Mouse (Mus musculus) heart, embryonic 16.5 days (tissue): ENCODE results near the gene Pgr. TPM values are rescaled to one million over a fixed set of nuclear protein-coding genes. Genes with fewer than 3 reads are reported as not detected.

Source experiments
- ATAC-seq: fragments of 200-750 bp; cut with Nextera tagmentation; replicated peaks from 2 replicates; pipeline ENCODE4 v1.8.0; 2017; ENCODE audit warnings: moderate number of reproducible peaks; ENCODE audit not compliant: insufficient read depth, low FRiP score; ENCODE audit errors: extremely low read depth
- H3K27ac ChIP-seq: fragments of 300-500 bp; sonication (generic); 2 replicates; pipeline ENCODE4 v1.5.1; 2014; ENCODE audit warnings: mild to moderate bottlenecking, low read length, control low read depth, moderate library complexity
- H3K27me3 ChIP-seq: fragments of 300-500 bp; sonication (generic); 2 replicates; pipeline ENCODE4 v1.6.1; 2014; ENCODE audit warnings: low read length, mixed read lengths; ENCODE audit not compliant: control insufficient read depth, insufficient read depth
- H3K36me3 ChIP-seq: fragments of 300-500 bp; sonication (generic); 2 replicates; pipeline ENCODE4 v1.6.1; 2014; ENCODE audit not compliant: control insufficient read depth, insufficient read depth
- H3K4me1 ChIP-seq: fragments of 300-500 bp; sonication (generic); 2 replicates; pipeline ENCODE4 v1.6.1; 2014; ENCODE audit warnings: low read length, mixed read lengths; ENCODE audit not compliant: control insufficient read depth, insufficient read depth
- H3K4me2 ChIP-seq: fragments of 300-500 bp; sonication (generic); 2 replicates; pipeline ENCODE4 v1.6.1; 2014; ENCODE audit warnings: low read depth, mild to moderate bottlenecking, control low read depth, low read length
- H3K4me3 ChIP-seq: fragments of 300-500 bp; sonication (generic); 2 replicates; pipeline ENCODE4 v1.5.1; 2014; ENCODE audit warnings: mild to moderate bottlenecking, control low read depth, low read length
- H3K9ac ChIP-seq: fragments of 300-500 bp; sonication (generic); 2 replicates; pipeline ENCODE4 v1.6.1; 2014; ENCODE audit warnings: low read length, control low read depth
- H3K9me3 ChIP-seq: fragments of 300-500 bp; sonication (generic); replicated peaks from 2 replicates; pipeline ENCODE4 v1.6.1; 2016; ENCODE audit warnings: low read length; ENCODE audit not compliant: control insufficient read depth
- WGBS: fragments of 180-500 bp; shearing (Covaris S2); extraction: QIAGEN DNeasy Blood & Tissue Kit; methylation state at CpG from one replicate; pipeline ENCODE4 v1.1.7; 2014; 5-methylcytosine and 5-hydroxymethylcytosine counted together
- polyA plus RNA-seq: library from polyadenylated mRNA; unstranded; fragments of >200 nt; fragmentation: Nextera tagmentation; extraction: Ambion mirVana; gene quantifications from 2 replicates; pipeline ENCODE4 v1.2.1, GENCODE M21; 2015

Gene Pgr
- polyA plus RNA-seq = 0.07 and 0.08 TPM in 2 replicates

DNA sequence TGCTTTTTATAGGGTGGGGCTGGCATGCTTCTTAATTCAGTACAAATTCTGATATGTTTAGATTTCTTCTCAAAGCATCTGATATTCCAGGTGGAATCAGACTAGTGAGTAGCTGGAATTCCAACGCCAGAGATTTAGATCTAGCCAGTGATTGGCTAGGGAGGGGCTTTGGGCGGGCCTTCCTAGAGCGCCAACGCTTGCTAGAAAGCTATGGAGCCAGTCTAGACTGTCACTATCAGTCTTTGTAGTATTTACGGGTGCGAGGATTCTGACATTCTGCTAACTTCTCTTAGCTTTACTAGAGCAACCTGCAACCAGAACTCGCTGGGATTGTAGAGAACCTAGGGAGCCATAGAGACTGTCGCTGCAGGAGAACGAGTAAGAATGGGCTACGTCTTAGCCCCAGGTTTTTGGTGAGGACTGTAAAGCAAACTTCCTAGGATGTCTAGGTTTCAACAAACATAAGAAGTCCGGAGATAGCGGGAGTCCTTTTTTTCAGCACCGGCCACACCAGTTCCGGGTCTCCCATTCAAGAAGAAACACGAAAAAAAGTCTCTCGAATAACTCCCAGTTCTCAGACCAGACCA is at the start of gene Pgr:
TSS of gene Pgr (plus strand) at position 218 of the 587 bp plus-strand sequence.
- Histone ChIP-seq H3K36me3 (no peaks in the 10 kb centered on the region), H3K27me3 (peaks cover 50% of the 10 kb centered on the region), H3K27ac (no peak within 1 kb of the TSS), H3K9me3 (no peaks in the 10 kb centered on the region), H3K4me1 (peaks cover 10% of the 10 kb centered on the region), H3K9ac (0 out of 2 replicates have a peak within 1 kb of the TSS, but pooled peaks have one; percentile 26), H3K4me3 (peak within 1 kb of the TSS; percentile 46), H3K4me2 (peak within 1 kb of the TSS; percentile 73)
- 1% methylated on average over 16 of the region's 16 CpGs for WGBS
- no peak for ATAC-seq

DNA sequence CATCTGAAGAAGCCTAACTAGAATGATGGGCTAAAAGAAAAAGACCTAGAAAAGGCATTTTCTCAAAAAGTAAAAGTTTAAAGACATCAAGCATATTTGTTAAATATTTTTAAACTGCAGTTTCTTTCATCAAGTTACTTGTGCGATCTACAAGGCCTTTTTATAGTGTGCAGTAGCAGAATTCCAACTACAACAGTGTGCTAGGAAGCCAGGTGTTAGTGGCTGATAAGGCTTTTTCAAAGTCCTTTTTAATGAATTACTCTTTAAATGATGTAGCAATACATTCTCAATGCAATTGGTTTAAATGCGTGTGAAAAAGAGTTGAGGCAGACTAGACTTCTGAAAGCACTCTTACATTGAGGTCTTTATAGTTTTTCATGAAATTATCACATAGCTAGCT is 42.2 kb upstream of the Pgr start:
- Histone ChIP-seq H3K4me2 (no peak overlapping the region), H3K4me3 (no peak overlapping the region), H3K36me3 (no peaks in the 10 kb centered on the region), H3K4me1 (no peaks in the 10 kb centered on the region), H3K27me3 (no peaks in the 10 kb centered on the region), H3K27ac (no peak overlapping the region), H3K9ac (no peak overlapping the region), H3K9me3 (no peaks in the 10 kb centered on the region)
- 76% methylated on average over 2 of the region's 2 CpGs for WGBS
- no peak for ATAC-seq

DNA sequence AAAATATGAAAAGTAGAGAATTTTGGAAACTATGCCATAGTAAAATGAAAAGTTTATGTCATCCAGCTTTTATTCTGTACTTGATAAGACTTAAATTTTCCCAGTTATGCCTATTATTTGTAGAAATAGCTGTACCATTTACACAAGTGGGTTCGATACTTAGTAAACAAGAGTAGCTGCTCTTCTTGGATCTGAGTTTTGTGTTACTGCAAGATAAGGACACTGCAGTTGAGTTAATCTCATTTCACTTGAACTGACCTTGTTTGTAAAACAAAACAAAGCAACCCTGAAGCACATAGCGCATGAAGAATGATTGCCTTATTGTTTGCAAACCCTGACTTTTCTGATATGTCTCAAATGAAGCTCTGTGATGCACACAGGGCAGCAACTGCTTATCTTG is 31.1 kb upstream of the Pgr start:
- H3K9ac ChIP-seq = no peak overlapping the region
- no peaks in the 10 kb centered on the region for H3K36me3 ChIP-seq
- no peak overlapping the region for H3K4me3 ChIP-seq
- ATAC-seq = no peak
- WGBS = 77% methylated on average over 2 of the region's 2 CpGs
- no peaks in the 10 kb centered on the region for H3K9me3 ChIP-seq
- no peak overlapping the region for H3K4me2 ChIP-seq
- no peaks in the 10 kb centered on the region for H3K4me1 ChIP-seq
- no peak overlapping the region for H3K27ac ChIP-seq
- H3K27me3 ChIP-seq = no peaks in the 10 kb centered on the region

DNA sequence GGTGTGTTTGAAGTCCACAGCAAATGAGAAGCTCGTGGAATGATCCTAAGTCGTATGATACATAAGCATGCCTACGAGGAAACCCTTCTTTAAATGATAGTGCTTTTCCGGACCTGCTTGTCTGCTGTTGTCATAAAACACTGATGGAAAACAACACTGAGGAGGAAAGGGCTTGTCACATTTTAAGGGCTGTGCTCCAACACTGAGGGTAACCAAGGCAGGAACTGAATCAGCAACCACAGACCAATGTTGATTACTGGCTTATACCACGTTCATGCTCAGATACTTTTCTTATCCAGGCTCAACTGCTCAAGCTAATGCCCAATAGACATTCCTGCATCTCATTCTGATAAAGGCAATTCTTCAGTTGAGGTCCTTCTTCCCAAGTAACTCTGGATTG is 4.4 kb upstream of the Pgr start:
- no peak overlapping the region for H3K27ac ChIP-seq
- H3K9me3 ChIP-seq = no peaks in the 10 kb centered on the region
- no peaks in the 10 kb centered on the region for H3K36me3 ChIP-seq
- H3K4me3 ChIP-seq = no peak overlapping the region
- H3K27me3 ChIP-seq = peaks cover 22% of the 10 kb centered on the region
- H3K4me1 ChIP-seq = peaks cover 2% of the 10 kb centered on the region; the same call in 1 of the 2 replicates
- ATAC-seq = no peak
- no peak overlapping the region for H3K4me2 ChIP-seq
- no peak overlapping the region for H3K9ac ChIP-seq
- 67% methylated on average over 5 of the region's 5 CpGs for WGBS

DNA sequence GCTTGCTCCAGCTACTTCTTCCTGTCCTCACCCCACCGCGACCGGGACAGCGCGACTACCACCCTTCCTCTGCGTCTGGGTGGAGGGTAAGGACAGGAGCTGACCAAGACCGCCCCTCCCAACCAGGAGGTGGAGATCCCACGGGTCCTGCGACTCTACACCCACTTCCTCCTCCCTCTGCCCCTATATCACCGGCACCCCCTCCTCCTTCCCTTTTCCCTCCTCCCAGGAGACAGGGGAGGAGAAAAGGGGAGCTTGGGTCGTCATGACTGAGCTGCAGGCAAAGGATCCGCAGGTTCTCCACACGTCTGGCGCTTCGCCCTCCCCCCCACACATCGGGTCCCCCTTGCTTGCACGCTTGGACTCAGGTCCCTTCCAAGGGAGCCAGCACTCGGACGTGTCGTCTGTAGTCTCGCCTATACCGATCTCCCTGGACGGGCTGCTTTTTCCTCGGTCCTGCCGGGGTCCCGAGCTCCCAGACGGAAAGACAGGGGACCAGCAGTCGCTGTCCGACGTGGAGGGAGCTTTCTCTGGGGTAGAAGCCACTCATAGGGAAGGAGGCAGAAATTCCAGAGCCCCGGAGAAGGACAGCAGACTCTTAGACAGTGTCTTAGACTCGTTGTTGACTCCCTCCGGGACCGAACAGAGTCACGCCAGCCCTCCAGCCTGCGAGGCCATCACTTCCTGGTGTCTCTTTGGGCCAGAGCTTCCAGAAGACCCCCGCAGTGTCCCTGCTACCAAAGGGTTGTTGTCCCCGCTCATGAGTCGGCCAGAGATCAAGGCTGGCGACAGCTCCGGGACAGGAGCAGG is 775 bp downstream of the Pgr start:
- WGBS = under 1% methylated on average over 41 of the region's 41 CpGs
- no peaks in the 10 kb centered on the region for H3K9me3 ChIP-seq
- 0 out of 2 replicates have a peak overlapping the region, but pooled peaks have one; percentile 26 for H3K9ac ChIP-seq
- peak overlapping the region; percentile 46 for H3K4me3 ChIP-seq
- H3K4me2 ChIP-seq = peak overlapping the region; percentile 73
- peaks cover 50% of the 10 kb centered on the region for H3K27me3 ChIP-seq
- H3K36me3 ChIP-seq = no peaks in the 10 kb centered on the region
- H3K27ac ChIP-seq = no peak overlapping the region
- peaks cover 10% of the 10 kb centered on the region for H3K4me1 ChIP-seq
- ATAC-seq = peak; percentile 60; the same call in 1 of the 2 replicates

DNA sequence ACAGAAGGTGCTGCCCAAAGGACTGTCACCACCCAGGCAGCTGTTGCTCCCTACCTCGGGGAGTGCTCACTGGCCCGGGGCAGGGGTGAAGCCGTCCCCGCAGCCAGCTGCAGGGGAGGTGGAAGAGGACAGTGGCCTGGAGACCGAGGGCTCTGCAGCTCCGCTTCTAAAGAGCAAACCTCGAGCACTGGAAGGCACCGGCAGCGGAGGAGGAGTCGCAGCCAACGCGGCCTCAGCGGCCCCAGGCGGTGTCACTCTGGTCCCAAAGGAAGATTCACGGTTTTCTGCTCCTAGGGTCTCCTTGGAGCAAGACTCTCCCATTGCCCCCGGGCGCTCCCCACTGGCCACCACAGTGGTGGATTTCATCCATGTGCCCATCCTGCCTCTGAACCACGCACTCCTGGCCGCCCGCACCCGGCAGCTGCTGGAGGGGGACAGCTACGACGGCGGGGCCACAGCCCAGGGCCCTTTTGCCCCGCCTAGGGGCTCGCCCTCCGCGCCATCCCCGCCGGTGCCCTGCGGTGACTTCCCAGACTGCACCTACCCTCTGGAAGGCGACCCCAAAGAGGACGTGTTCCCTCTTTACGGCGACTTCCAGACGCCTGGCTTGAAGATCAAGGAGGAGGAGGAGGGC is 1.5 kb downstream of the Pgr start:
- Histone ChIP-seq H3K27ac (no peak overlapping the region), H3K4me2 (peak overlapping the region; percentile 73), H3K4me1 (peaks cover 10% of the 10 kb centered on the region), H3K4me3 (peak overlapping the region; percentile 46), H3K36me3 (no peaks in the 10 kb centered on the region), H3K9ac (no peak overlapping the region), H3K27me3 (peaks cover 50% of the 10 kb centered on the region), H3K9me3 (no peaks in the 10 kb centered on the region)
- ATAC-seq = no peak
- under 1% methylated on average over 34 of the region's 36 CpGs for WGBS

DNA sequence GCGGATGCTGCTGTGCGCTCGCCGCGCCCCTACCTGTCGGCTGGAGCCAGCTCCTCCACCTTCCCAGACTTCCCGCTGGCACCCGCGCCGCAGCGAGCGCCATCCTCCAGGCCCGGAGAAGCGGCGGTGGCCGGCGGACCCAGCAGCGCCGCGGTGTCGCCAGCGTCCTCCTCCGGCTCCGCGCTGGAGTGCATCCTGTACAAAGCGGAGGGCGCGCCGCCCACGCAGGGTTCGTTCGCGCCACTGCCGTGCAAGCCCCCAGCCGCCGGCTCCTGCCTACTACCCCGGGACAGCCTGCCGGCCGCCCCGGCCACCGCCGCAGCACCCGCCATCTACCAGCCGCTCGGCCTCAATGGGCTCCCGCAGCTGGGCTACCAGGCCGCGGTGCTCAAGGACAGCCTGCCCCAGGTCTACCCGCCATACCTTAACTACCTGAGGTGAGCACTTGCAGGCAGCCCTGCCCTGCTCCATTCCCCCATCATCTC is 2.1 kb downstream of the Pgr start:
- H3K4me1 ChIP-seq = peaks cover 10% of the 10 kb centered on the region
- peaks cover 50% of the 10 kb centered on the region for H3K27me3 ChIP-seq
- H3K4me3 ChIP-seq = peak overlapping the region; percentile 46
- peak overlapping the region; percentile 22; the same call in 1 of the 2 replicates for H3K9ac ChIP-seq
- H3K4me2 ChIP-seq = peak overlapping the region; percentile 73
- H3K27ac ChIP-seq = no peak overlapping the region
- H3K36me3 ChIP-seq = no peaks in the 10 kb centered on the region
- WGBS = 1% methylated on average over 46 of the region's 49 CpGs
- no peaks in the 10 kb centered on the region for H3K9me3 ChIP-seq
- no peak for ATAC-seq

DNA sequence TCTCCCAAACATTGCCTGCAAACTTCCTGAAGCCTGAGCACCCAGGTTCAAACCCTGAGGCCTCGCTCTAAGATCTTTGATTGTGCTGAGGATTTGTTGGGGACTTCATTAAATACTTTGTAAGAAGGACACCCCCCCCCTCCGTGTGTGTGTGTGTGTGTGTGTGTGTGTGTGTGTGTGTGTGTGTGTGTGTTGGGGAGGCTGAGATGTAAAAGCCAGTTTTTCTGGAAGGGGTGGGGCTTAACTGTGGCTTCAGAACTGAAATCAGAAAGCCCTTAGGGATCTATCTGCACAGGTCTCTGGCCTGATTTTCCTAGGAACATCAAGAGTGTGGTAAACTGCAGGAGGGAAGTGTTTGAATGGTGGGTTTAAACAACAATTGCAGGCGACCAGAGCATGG is 2.6 kb downstream of the Pgr start:
- Histone ChIP-seq H3K27me3 (peaks cover 48% of the 10 kb centered on the region), H3K4me2 (no peak overlapping the region; the same call in 1 of the 2 replicates), H3K4me1 (peaks cover 10% of the 10 kb centered on the region), H3K36me3 (no peaks in the 10 kb centered on the region), H3K9me3 (no peaks in the 10 kb centered on the region), H3K27ac (no peak overlapping the region), H3K4me3 (peak overlapping the region; percentile 46; the same call in 1 of the 2 replicates), H3K9ac (no peak overlapping the region)
- no peak for ATAC-seq
- 38% methylated on average over 3 of the region's 3 CpGs for WGBS
